In genomic region chr14:54064541-54065402, GRCm38 (mm10) we compare ENCODE assay signal across 8 mouse cellular contexts.
A peak's percentile ranks its signal among the peaks of the same experiment; 100 is the strongest.
DNase-seq lines count a peak whose midpoint lies in the region; ATAC-seq and TF ChIP-seq lines count a peak whose summit lies in the region.

No protein-coding gene starts in this region.

- DNase-seq in WW6 (ENCODE audit: low read depth, low spot score) = peak; percentile 7
- peak; percentile 56 for DNase-seq in cerebellum, adult 9-10 months
- DNase-seq in frontal cortex, postnatal 10 days (ENCODE audit: low spot score in 2 of 2) = peak; percentile 69 to 79
- peak; percentile 88 for DNase-seq in hindbrain, embryonic 11.5 days (ENCODE audit: low spot score)
- peak; percentile 92 for DNase-seq in layer of hippocampus, adult 9-10 months (ENCODE audit: low spot score)
- DNase-seq in lung, adult 2 months = peak; percentile 66
- DNase-seq in ovary, postnatal 36 days (ENCODE audit: low spot score) = peak; percentile 37
- peak; percentile 58 for DNase-seq in yolk sac, embryonic 10.5 days (ENCODE audit: low spot score)

- 0 out of 2 replicates have a peak, but pooled peaks have one; percentile 34 for ATAC-seq in hindbrain, embryonic 11.5 days (ENCODE audit: low FRiP score)

- H3K9me3 ChIP-seq in hindbrain, embryonic 11.5 days (ENCODE audit: control insufficient read depth, low read length) = no peaks in the 10 kb centered on the region

- no peak overlapping the region for H3K9ac ChIP-seq in hindbrain, embryonic 11.5 days (ENCODE audit: low read depth, low read length)

- no peak overlapping the region for H3K4me2 ChIP-seq in hindbrain, embryonic 11.5 days (replicated peaks; ENCODE audit: low read depth, low read length)

- no peak overlapping the region for H3K4me3 ChIP-seq in hindbrain, embryonic 11.5 days (ENCODE audit: low read depth, low read length)
- no peak overlapping the region for H3K4me3 ChIP-seq in lung, adult 2 months (replicated peaks; ENCODE audit: extremely low read depth, low read depth, low read length)

- peak; percentile 42 for TF ChIP-seq CTCF in lung, adult 2 months (IDR thresholded peaks at IDR 0.05; ENCODE audit: insufficient read depth, low read length)

- no peaks in the 10 kb centered on the region for H3K27me3 ChIP-seq in hindbrain, embryonic 11.5 days (ENCODE audit: control insufficient read depth, insufficient read depth, low read length)

- no peaks in the 10 kb centered on the region for H3K36me3 ChIP-seq in hindbrain, embryonic 11.5 days (ENCODE audit: control insufficient read depth, insufficient read depth, low read length)

- H3K4me1 ChIP-seq in hindbrain, embryonic 11.5 days (replicated peaks; ENCODE audit: control insufficient read depth, insufficient read depth, low read length) = no peaks in the 10 kb centered on the region
- H3K4me1 ChIP-seq in lung, adult 2 months (ENCODE audit: control insufficient read depth, insufficient read depth, low read length) = no peaks in the 10 kb centered on the region

- 30% methylated on average over 11 of the region's 11 CpGs for WGBS in hindbrain, embryonic 11.5 days
- 18% methylated on average over 11 of the region's 11 CpGs for WGBS in lung, adult 2 months

- TF ChIP-seq POLR2A in lung, adult 2 months (IDR thresholded peaks at IDR 0.05; ENCODE audit: borderline replicate concordance, extremely low read depth, low read depth, low read length) = no peak

- no peak overlapping the region for H3K27ac ChIP-seq in hindbrain, embryonic 11.5 days (ENCODE audit: low read depth, low read length)

Comparison
In these comparisons a context has a peak if more than half of its experiments do, and no peak if none do; other contexts are left out.
1. DNase-seq: peak in every context shown above with its lines; median percentile 92 in layer of hippocampus, adult 9-10 months; 88 in hindbrain, embryonic 11.5 days; 74 in frontal cortex, postnatal 10 days; 66 in lung, adult 2 months; 58 in yolk sac, embryonic 10.5 days; 56 in cerebellum, adult 9-10 months; 37 in ovary, postnatal 36 days; 7 in WW6.